Mouse (Mus musculus) layer of hippocampus, adult 18-20 months (tissue): Measurements from ENCODE around the gene Gm26938. TPM values are rescaled to one million over a fixed set of nuclear protein-coding genes. Genes with fewer than 3 reads are reported as not detected.
A peak's percentile ranks its signal among the peaks of the same experiment; 100 is the strongest.

Source experiments
- DNase-seq, 2 experiments: peaks; one replicate each; pipeline ENCODE4 v3.0.0; 2022; ENCODE audit warnings: low spot score in 2 of 2
- long read RNA-seq: library from polyadenylated mRNA; stranded (forward); transcript quantifications from one replicate; pipeline ENCODE4 v2.0.0, GENCODE M21; 2021
- total RNA-seq, 2 experiments: library from RNA; stranded (reverse); gene quantifications; 2 replicates each; pipeline ENCODE4 v1.2.3; 2021

Gm26938 gene
- total RNA-seq = not detected
- long read RNA-seq = 0 reads

DNA sequence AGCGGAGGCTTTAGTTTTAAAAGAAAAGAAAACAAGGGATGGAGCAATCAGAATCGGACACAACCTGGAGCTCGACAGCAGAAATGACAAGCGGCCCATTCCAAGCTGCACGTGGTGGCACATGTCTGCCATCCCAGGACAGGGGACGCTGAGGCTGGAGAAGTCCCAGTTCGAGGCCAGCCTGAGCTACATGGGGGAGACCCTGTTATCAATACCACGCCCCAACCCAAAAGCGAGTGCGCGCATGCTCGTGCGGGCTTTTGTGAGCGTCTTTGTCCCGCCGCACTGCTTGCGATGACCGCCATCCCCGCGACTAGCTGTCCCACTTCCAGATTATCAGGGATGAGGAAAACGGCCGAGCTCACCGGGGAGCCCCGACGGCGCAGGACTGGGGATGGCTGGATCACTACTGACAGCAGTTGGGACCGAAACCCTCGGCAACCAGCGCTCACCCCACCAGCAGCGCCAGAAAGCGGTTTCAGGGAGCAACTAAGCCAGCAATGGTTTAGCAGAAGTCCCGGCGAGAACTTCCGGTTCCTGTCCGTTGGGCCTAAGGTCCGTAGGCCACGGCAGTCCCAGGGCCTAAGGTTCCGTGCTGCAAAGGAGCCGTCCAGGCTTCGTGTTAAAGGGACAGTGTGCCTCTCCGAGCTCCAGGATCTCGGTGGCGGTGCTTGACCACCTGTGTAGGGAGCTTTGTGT, at the start of gene Gm26938, which contains the start of gene Psmg3:
Gm26938 (minus strand) TSS at position 51 of the 699 bp plus-strand sequence.
Psmg3 (minus strand) TSS at position 529 of the 699 bp plus-strand sequence.
- peak; percentile 83 to 91 for DNase-seq

DNA sequence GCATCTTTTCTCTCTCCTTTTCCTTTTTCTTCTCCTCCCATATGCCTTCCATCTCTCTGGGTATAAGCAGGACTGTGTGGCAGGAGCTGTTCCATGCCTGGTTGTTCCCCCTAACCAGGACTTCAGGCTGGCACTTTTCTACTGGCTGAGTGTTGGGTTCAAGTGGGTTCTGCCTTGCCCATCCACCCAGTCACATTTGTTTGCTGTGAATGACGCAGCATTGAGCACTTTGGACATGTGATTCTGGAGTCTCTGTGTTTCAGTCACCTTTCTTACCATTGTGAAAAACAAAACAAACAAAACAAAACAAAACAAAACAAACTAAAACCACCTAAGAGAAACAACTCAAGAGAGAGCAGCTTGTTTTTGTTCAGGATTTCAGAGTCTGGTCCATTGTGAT, 45.3 kb upstream of the Gm26938 start:
- no peak for DNase-seq

DNA sequence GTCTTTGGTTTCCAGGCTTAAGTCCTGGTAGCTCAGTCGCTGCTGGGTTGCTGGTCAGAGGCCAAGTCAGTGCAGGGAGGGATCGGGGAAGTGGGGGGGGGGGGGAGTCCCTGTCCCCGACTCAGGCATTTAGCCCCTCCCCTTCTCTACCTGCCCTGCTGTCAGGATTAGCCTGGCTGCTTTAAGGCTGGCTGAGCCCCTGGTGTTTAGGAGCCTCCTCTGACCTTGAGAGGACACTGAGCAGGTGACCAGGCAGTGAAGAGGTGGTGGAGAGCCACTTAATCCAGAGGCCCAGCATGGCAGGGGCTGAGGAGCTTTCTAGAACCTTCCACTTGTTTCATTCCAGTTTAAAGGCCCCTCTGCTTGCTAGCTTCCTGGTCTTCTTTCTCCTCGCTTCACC, 44.7 kb upstream of the Gm26938 start:
- no peak for DNase-seq

DNA sequence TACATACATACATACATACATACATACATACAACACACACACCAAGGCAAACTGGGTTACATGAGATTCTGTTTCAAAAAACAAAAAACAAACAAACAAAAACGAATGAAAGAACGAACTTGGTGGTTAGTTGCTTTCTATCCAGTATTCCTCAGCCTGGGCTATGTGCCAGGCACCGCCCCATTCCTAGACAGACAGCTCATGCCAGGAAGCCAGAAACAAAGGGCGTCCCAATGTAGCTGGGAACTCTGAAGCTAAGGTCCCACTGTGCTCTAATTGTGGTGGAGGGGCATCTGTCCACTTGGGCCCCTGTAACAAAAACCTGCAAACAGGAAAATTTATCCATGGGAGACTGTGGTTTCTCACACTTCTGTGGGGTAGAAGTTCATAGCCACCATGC, 36.6 kb upstream of the Gm26938 start:
- DNase-seq = peak in 1 of 2 experiments; percentile 27

DNA sequence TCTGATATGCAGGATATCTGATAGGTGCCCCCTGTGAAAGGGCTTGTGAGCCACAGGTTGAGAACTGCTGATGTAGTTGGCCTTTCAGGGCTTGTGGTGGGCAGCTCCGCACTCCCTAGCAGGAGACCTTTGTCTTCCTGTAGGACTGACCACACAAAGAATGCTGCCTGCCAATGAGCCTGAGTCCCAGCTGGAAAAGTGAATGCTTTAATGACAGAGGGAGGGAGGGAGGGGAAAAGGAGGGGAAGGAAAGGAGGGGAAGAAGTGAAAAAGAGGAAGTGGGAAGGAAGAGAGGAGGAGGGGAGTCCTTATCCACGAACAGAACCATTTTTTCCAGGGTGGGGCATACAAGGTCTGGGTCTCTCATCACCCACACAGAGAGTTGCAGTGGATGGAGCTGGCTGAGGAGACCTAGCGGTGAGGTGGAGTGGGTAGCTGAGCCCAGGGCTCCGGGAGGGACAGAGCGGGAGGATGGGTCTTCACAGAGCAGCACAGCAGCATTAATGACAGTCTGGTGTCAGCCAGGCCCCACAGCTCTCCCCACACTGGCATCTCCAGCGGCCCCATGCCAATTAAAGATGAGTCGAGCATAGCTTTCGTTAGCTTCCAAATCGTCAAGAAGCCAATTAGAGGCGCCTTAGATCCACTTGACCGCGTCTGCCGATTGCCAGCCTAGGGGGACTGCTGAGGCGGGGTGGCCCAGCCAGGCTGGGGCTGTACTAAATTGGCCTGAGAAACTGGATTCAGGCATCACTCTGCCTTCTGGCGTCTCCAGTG, 34.3 kb upstream of the Gm26938 start:
- no peak for DNase-seq

DNA sequence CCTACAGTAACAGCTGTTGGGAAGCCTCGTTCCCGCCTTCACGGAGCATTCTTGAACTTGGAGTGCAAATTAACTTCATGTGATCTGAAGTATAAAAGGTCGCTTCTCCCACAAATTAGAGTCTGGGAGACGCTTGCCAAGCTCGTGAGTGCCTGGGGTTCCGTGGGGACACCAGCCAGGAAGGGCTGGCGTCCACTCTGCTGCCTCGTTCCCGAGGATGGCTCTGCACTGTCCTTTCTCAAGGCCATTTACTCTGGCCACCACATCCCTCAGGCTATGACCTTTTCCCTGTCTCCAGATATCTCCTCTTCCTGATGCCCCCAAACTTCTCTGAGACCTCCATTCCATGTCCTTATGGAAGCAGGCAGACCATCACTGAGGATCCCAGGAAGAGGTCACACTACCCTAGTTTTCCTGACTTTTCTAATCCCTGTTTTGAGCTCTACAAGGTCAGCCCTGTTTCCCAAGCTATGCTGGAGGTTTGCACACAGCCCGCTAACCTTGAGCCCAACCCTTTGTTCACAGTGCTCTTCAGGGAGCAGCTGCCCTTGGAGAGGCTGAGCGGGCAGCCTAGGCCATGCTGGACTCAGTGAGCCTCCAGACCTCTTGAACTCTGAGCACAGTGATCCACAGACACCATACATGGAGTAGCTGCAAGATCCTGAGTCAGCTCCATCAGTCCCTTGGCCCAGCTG, 23.6 kb upstream of the Gm26938 start:
- no peak for DNase-seq

DNA sequence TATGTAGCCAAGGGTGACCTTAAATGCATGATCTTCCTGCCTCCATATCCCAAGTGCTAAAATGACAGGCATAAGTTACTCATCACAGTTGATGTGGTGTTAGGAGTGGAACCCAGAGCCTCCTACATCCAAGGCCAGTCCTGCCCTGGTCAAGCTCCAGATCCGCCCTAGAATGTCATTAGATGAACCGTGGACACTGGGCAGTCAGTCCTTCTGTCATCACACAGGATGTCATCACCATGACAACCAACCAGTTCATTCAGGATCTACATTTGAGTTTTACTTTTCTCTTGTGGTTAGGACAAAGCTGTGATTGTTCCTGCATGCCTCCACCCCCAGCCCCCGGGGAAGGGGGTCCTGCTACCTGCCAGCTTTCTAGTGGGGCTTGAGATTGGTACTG, 12.9 kb upstream of the Gm26938 start:
- no peak for DNase-seq

DNA sequence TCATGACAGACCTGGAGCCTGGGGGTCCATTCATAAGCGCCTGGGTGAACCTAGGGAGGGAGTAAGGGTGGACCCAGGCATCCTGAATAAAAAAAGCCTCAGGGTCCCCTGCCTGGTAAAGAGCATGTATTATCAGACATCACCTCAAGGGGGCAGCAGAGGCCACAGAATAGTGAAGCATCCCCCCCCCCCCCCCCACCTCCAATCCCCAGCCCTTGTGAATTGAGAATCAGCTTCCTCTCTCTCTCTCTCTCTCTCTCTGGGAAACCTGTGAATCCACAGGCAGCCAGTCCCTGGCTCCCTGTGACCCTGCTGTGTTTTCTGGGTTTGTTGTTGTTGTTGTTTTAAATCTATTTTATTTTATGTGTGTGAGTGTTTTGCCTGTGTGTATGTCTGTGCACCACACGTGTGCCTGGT, 12.3 kb upstream of the Gm26938 start:
- DNase-seq = peak in 1 of 2 experiments; percentile 69

DNA sequence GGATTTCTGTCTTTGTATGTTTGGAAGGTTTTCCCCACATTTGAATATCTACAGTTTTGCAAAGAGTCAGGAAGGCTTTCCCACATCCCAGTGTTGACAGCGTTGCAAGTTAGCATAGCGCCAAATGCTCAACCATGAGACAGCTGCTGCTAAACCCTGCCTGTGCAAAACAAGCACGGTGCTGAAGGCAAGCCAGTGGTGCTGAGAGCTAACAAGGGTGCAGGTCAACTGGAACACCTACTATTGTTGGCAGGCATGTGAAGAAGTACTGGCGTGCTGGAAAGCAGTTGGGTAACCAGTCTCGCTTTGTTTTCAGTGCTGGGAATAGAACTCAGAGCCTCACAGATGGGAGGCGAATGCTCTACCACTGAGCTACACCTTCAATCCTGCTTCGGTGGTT, 9.5 kb upstream of the Gm26938 start:
- DNase-seq = peak in 1 of 2 experiments; percentile 37

DNA sequence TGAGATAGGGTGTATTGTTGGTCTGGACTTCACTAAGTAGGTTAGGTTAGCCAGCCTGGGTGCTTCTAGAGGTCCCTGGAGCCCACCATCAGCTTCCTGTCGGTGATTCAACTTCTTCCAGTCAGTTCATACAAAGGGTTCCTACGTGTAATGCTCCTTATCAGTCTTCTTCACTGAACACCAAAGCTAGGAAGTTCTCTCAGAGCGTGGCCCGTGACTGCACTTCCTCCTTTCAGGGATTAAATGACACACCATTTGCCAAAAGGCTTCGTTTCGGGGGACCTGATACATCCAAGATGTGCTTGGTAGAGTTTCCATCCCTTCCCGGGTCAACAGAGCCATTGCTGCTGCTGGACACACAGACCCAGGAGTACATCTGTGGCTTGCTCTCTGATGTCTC, 5.9 kb upstream of the Gm26938 start:
- DNase-seq = no peak

DNA sequence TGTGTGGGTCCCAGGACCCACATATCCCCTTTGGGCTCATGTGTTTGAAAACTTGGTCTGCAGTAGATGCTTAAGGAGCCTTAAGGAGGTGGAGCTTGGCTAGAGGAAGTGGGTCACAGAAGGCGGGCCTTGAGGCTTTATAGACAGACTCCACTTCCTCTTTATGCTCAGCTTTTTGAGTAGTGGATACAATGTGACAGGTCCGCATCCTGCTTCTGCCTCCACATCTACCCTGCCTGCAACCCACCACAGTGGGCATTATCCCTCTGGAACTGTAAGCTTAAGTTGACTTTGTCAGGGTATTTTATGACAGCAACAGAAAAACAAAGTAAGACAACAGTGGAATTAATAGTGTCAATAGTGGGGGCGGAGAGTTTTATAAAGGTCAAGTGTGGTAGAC, 4.5 kb upstream of the Gm26938 start:
- DNase-seq = no peak

DNA sequence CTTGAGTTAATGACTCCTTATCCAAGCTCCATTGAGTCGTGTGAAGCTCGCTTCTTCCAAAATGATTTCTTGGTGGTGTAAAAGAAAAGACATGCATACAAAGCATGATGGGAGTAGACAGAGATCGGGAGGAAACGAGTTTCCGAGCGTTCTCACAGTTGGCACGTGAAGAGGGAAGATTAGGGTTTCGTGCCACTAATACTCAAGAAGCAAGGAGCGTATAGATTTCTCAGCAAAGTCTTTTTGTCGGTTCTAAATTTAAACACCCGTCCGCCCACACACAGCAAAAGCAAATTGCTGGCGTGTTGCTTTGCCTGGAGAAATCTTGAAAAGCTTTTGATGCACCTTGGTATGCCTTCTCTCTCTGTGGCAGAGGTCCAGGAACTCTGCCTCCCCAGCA, 3.2 kb upstream of the Gm26938 start:
- DNase-seq = peak in 1 of 2 experiments; percentile 10

DNA sequence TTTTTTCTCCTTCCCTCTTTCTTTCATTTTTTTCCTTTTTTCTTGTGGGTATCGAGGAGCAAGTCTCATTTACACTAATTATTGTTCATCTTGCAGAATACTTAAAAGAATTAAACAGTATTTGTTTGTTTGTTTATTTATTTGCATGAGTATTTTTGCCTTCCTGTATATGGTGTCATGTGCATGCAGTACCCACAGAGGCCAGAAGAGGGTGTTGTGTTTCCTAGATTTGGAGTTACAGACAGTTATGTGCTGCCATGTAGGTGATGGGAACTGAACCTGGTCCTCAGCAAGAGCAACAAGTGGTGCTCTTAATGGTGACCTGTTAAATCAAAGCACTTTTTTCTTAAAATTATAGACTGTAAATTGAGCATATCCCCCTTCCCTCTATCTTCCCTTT, 1.4 kb upstream of the Gm26938 start:
- no peak for DNase-seq

DNA sequence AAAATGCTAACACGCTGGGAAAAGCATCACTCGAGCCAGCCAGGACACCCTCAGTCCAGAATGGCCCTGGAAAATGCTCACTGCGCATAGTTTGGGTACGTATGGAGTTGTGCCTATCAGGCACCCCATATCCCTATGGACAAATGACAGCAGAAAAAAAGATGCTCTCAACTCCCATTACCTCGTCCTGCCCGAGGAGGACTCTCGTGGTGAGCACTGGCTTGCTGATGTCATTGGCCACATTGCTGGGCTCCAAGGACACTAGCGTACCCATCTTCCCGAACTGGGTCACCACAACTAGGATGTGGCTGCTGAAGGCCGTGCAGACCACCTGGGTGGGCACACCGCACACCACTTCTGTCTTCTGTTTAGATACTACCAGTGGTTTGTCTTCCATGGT, 260 bp downstream of the Gm26938 start:
- no peak for DNase-seq

DNA sequence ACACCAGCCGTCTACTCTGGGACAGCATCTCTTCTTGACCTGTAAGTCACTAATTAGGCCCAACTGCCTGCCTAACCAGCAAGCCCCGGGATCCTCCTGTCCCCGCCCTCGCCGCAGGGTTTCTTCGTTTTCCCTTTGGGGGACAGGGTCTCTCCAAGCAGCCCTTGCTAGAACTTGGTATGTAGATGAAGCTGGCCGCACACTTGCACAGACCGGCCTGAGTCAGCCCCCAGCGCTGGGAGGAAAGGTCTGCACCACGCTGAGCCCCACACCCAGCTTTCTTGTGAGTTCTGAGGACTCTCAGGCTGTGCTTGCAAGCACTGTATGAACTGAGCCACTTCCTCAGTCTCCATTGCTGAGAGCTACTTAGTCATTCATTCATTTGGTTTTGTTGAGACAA, 1.7 kb downstream of the Gm26938 start:
- DNase-seq = no peak

DNA sequence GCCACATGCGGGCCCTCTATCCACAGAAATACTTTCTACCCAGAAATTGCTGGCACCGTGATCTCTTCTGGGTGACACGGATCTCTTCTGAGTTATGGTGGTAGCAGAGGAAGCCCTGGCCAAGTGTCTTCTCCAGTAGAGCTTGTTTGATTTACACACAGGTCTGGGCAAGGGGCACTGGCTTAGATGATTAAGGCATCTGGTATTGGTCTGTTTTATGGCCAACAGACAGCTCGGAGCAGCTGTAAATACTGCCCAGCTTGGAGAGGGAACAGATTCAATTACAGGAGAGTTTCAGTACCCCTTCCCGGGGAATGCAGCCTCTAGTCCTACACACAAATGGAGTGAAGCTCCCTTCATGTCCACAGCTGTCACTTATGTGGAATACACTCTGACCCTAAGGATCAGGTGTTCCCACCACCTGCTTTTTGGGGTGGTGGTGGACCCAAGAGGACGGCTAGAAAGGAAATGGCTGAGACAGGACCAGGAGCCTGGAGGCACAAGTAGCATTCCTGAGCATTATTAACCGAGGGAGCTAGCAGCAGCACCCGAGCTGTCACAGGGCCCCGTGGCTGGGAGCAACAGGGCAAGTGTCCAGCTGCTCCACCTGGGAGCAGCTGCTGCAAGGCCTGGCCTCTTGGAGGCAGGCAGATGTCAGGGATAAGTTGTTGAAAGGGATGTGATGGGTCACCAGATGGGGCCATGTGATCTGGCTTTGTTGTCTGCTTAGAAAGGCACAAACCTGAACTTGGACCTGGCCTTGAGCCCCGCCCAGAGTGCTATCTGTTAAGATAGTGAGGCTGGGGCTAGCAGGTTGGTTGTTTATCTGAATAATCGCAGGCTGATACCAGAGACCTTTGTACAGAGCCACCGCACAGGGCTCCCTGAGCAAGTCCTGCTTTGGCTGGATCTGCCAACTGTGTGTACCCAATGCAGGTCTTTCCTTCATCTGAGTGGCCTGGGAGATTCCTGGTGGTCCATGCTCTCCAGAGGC, 4.4 kb downstream of the Gm26938 start:
- no peak for DNase-seq

DNA sequence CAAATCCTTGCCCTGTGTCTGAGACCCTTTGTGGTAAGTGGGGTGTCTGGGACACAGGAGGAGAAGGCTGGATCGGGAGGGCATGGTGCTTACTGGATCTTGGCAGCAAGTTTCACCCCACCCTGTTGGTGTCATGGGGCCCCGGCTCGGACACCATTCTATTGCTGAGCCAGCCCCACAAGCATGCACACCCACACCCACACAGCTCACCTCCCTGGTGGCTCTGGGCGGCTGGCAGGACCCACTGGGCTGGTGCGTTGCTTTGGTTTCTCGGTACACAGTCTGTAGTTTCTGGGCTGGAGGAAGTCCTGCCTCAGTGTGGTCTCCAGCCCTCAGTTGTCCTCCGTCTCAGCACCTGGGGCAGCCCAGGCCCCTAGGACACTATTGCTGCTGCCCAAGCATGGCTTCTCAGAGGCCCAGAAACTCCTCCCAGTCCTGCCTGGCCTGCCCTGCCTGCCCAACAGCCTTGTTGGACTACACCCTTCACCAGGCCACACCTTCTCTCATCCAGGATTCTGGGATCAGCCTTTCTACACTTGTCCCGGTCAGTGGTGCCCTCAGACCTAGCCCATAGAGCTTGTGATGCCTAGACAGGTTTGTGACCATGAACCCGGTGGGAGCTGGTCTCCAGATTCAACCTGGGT, 6.5 kb downstream of the Gm26938 start, which contains the start of gene Tmem184a:
Tmem184a (minus strand) TSS at position 380 of the 644 bp plus-strand sequence.
- no peak for DNase-seq

DNA sequence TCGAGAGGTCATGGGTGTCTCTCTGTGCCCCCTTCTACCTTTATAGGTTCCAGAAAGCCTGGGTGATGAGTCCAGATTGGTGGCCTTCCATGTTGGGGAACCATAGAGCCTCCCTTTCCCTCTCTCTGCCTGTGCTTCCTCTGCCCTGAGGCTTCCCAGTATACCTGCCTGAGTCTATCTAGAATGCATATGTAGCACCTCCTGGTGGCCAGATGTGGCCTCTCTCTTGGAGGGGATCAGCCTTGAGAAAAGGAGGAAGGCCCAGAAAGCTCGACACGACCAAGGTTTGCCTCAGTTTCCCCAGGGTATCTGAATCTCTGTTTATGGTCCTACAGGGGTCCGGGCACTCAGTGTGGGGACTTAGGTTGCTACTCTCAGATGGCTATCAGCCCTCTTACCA, 7.4 kb downstream of the Gm26938 start:
- DNase-seq = peak in 1 of 2 experiments; percentile 35

DNA sequence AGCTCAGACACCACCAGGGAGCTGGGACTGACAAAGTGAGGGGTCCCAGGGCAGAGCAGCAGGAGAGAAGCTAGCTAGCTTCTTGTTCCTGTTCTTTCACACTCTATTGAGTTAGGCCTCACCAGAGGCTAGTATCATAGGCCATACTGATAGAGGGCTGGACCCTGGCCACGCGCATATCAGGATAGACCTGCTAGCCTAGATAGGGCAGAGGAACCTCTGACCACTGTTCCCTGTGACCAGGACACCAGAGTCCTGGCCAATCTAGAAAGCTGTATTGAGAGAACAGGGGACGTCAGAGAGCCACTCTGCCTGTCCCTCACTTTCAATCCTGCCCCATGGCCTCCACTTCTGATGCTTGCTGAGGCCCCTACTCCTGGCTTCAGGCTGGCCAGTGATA, 8.2 kb downstream of the Gm26938 start:
- no peak for DNase-seq

DNA sequence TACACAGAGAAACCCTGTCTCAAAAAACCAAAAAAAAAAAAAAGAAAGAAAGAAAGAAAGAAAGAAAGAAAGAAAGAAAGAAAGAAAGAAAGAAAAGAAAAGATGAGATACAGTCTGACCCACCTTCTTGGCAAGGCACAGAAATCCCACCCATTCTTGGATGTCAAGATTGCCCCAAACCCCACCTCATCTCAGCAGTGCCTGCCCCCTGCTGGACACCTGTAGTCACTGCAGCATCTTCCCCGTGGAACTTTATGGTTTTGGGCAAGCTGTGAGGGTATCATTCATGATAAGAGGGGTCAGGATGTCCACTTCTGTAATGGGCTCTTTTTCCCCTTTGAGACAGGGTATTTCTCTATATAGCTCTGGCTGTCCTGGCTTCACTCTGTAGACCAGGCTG, 8.9 kb downstream of the Gm26938 start:
- no peak for DNase-seq
